Mouse (Mus musculus) ES-Bruce4 (cell line): Measurements from ENCODE around the gene Cyb561a3. TPM values are rescaled to one million over a fixed set of nuclear protein-coding genes. Genes with fewer than 3 reads are reported as not detected.

Experiments
- H3K27ac ChIP-seq: 2 replicates; pipeline ENCODE4 v1.5.1; 2012; ENCODE audit warnings: low read length, inconsistent platforms; ENCODE audit not compliant: insufficient read depth
- H3K27me3 ChIP-seq: 2 replicates; pipeline ENCODE4 v1.6.1; 2012; ENCODE audit warnings: mild to moderate bottlenecking, low read length, inconsistent platforms; ENCODE audit not compliant: control insufficient read depth, poor library complexity, insufficient read depth, severe bottlenecking
- H3K36me3 ChIP-seq: 2 replicates; pipeline ENCODE4 v1.6.1; 2012; ENCODE audit warnings: inconsistent platforms, mild to moderate bottlenecking, low read length, moderate library complexity; ENCODE audit not compliant: control insufficient read depth, poor library complexity, insufficient read depth, severe bottlenecking
- H3K4me1 ChIP-seq: one replicate; pipeline ENCODE4 v1.8.1; 2011; ENCODE audit warnings: low read length; ENCODE audit not compliant: control insufficient read depth, insufficient read depth
- H3K4me3 ChIP-seq: 2 replicates; pipeline ENCODE4 v1.5.1; 2011; ENCODE audit warnings: low read depth, mild to moderate bottlenecking, low read length
- H3K9ac ChIP-seq: 2 replicates; pipeline ENCODE4 v1.6.1; 2012; ENCODE audit warnings: low read depth, mild to moderate bottlenecking, inconsistent platforms; ENCODE audit not compliant: poor library complexity, severe bottlenecking
- H3K9me3 ChIP-seq: replicated peaks from 2 replicates; pipeline ENCODE4 v1.6.1; 2012; ENCODE audit warnings: mild to moderate bottlenecking, low read length, inconsistent platforms; ENCODE audit not compliant: control insufficient read depth, poor library complexity, insufficient read depth, severe bottlenecking
- CTCF ChIP-seq: IDR thresholded peaks from one replicate; pipeline ENCODE4 v1.8.1; 2011; ENCODE audit warnings: low read depth, low read length
- EP300 ChIP-seq: IDR thresholded peaks from 2 replicates; pipeline ENCODE4 v1.6.1; 2011; ENCODE audit warnings: low read depth, low read length; ENCODE audit not compliant: insufficient read depth
- POLR2A ChIP-seq: IDR thresholded peaks from one replicate; pipeline ENCODE4 v1.8.1; 2011; ENCODE audit warnings: low read length; ENCODE audit not compliant: insufficient read depth
- polyA plus RNA-seq: library from polyadenylated mRNA; stranded (reverse); fragments of >200 nt; gene quantifications from 2 replicates; pipeline ENCODE4 v1.2.4, GENCODE M21; 2011; ENCODE audit warnings: low read depth; ENCODE audit not compliant: missing spikeins, insufficient read depth, insufficient read length

The Cyb561a3 gene
- polyA plus RNA-seq, 1 experiment: 11.6 TPM

DNA sequence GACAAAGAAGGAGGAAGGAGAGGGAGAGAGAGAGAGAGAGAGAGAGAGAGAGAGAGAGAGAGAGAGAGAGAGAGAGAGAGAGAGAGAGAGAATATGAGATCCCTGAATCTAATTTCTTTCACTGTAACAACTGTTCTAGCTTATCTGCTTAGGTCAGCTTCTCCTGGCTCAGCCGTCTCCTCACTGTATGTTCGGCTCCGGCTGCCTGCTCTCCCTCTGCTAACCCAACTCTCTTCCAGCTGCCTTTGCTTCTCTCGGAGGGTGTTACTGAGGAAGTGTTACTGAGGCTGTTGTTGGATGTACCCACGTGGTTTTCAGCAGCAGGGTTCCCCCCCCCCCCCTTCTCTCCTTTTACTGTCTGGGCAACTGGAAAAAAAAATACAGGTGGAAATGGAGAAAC, 63.1 kb downstream of the Cyb561a3 start:
- H3K9ac ChIP-seq: no peak overlapping the region
- no peak overlapping the region for H3K27ac ChIP-seq
- H3K36me3 ChIP-seq: no peaks in the 10 kb centered on the region
- TF ChIP-seq POLR2A (no peak), CTCF (no peak), EP300 (no peak)
- H3K27me3 ChIP-seq: 0 out of 2 replicates have a peak, but pooled peaks cover 2% of the 10 kb centered on the region
- H3K4me1 ChIP-seq: no peaks in the 10 kb centered on the region
- no peaks in the 10 kb centered on the region for H3K9me3 ChIP-seq
- no peak overlapping the region for H3K4me3 ChIP-seq

GRCm38 (mm10) chr19:10640589-10641378, 63.8 kb downstream of the Cyb561a3 start:
- Histone ChIP-seq H3K27me3 (0 out of 2 replicates have a peak, but pooled peaks cover 2% of the 10 kb centered on the region), H3K4me1 (no peaks in the 10 kb centered on the region), H3K27ac (no peak overlapping the region), H3K9me3 (no peaks in the 10 kb centered on the region), H3K4me3 (no peak overlapping the region), H3K9ac (no peak overlapping the region), H3K36me3 (no peaks in the 10 kb centered on the region)
- TF ChIP-seq EP300: no peak

Other genes starting within 250 kb of the Cyb561a3 start
- 4.1 and 4.9 TPM in 2 replicates for gene Syt7, start 188.1 kb upstream of the Cyb561a3 start, polyA plus RNA-seq
- gene Lrrc10b, start 119.7 kb upstream of the Cyb561a3 start, polyA plus RNA-seq: not detected in 2 replicates
- 0.58 and 1.4 TPM in 2 replicates for gene Ppp1r32, start 94.2 kb upstream of the Cyb561a3 start, polyA plus RNA-seq
- gene Cpsf7, start 51.9 kb upstream of the Cyb561a3 start, polyA plus RNA-seq: 73.5 and 76.3 TPM in 2 replicates
- 32.9 and 39.6 TPM in 2 replicates for gene Sdhaf2, start 51.0 kb upstream of the Cyb561a3 start, polyA plus RNA-seq
- 10.4 and 12.2 TPM in 2 replicates for gene Tmem216, start 20.9 kb upstream of the Cyb561a3 start, polyA plus RNA-seq
- gene Tmem138, start 190 bp downstream of the Cyb561a3 start, polyA plus RNA-seq: 25.3 TPM in 2 replicates
- 876 and 913 TPM in 2 replicates for gene Ddb1, start 28.2 kb downstream of the Cyb561a3 start, polyA plus RNA-seq
- gene Tkfc, start 28.5 kb downstream of the Cyb561a3 start, polyA plus RNA-seq: 28.1 and 29.0 TPM in 2 replicates
- 1.9 and 2.0 TPM in 2 replicates for gene Vwce, start 57.0 kb downstream of the Cyb561a3 start, polyA plus RNA-seq
- 2.9 and 4.1 TPM in 2 replicates for gene Pga5, start 100.9 kb downstream of the Cyb561a3 start, polyA plus RNA-seq
- 11.5 and 12.3 TPM in 2 replicates for gene Vps37c, start 111.6 kb downstream of the Cyb561a3 start, polyA plus RNA-seq
- gene Cd5, start 161.8 kb downstream of the Cyb561a3 start, polyA plus RNA-seq: not detected in 2 replicates